In genomic region chr13:51842191-51842590, GRCm38 (mm10) we compare ENCODE assay signal across 10 mouse cellular contexts. TPM values are rescaled to one million over a fixed set of nuclear protein-coding genes. Genes with fewer than 3 reads are reported as not detected.
DNase-seq lines count a peak whose midpoint lies in the region; ATAC-seq lines count a peak whose summit lies in the region.
"Had no signal": no experiment of that assay in that cellular context is flagged by ENCODE, and none has a peak within 500 bp of the region (broad histone marks: within the 10 kb centered on the region; RNA-seq: fewer than 3 reads in every experiment).

No protein-coding gene starts in this region.

- H3K4me3 ChIP-seq in heart, embryonic 11.5 days (ENCODE audit: low read depth, low read length): no peak overlapping the region
- H3K4me3 ChIP-seq in midbrain, embryonic 11.5 days (ENCODE audit: low read depth, low read length): no peak overlapping the region
- H3K4me3 ChIP-seq in midbrain, embryonic 15.5 days: no peak overlapping the region
- H3K4me3 ChIP-seq in limb, embryonic 11.5 days (ENCODE audit: low read depth, low read length): peak overlapping the region; percentile 1; the same call in 1 of the 2 replicates

- no peak for ATAC-seq in heart, embryonic 11.5 days (replicated peaks; ENCODE audit: insufficient number of reproducible peaks, low FRiP score, low TSS enrichment)
- no peak for ATAC-seq in midbrain, embryonic 11.5 days (ENCODE audit: low FRiP score)
- ATAC-seq in midbrain, embryonic 15.5 days (replicated peaks): no peak
- ATAC-seq in limb, embryonic 11.5 days (ENCODE audit: insufficient number of reproducible peaks, low FRiP score, low TSS enrichment, low read depth): no peak
- ATAC-seq: activated CD4-positive, CD25-positive, alpha-beta regulatory T cell, adult 4 months had no signal

- 11% methylated on average over 5 of the region's 5 CpGs for WGBS in heart, embryonic 11.5 days (ENCODE audit: insufficient replicate concordance)
- 2% methylated on average over 5 of the region's 5 CpGs for WGBS in midbrain, embryonic 11.5 days
- 2% methylated on average over 5 of the region's 5 CpGs for WGBS in midbrain, embryonic 15.5 days
- WGBS in limb, embryonic 11.5 days: 3% methylated on average over 5 of the region's 5 CpGs

- peak overlapping the region; percentile 81 for H3K27ac ChIP-seq in heart, embryonic 11.5 days (ENCODE audit: low read depth, low read length)
- peak overlapping the region; percentile 30 for H3K27ac ChIP-seq in midbrain, embryonic 11.5 days (ENCODE audit: low read depth, low read length)
- H3K27ac ChIP-seq in midbrain, embryonic 15.5 days: no peak overlapping the region
- peak overlapping the region; percentile 30; the same call in 1 of the 2 replicates for H3K27ac ChIP-seq in limb, embryonic 11.5 days (replicated peaks; ENCODE audit: low read depth, low read length)

- DNase-seq in heart, adult 9 months (ENCODE audit: low spot score in 2 of 2): no peak
- DNase-seq in midbrain, embryonic 11.5 days (ENCODE audit: low spot score, missing footprints): no peak
- DNase-seq in limb, embryonic 11.5 days (ENCODE audit: low spot score): peak; percentile 66
- DNase-seq in retina, embryonic 14.5 days (ENCODE audit: low spot score): peak; percentile 39
- no peak for DNase-seq in gastrocnemius, postnatal 25 days
- DNase-seq in layer of hippocampus, adult 11-12 months (ENCODE audit: low spot score): no peak
- DNase-seq: kidney, adult 18-20 months had no signal

- peaks cover 32% of the 10 kb centered on the region for H3K4me1 ChIP-seq in heart, embryonic 11.5 days (ENCODE audit: control insufficient read depth, insufficient read depth, low read length)
- peaks cover 26% of the 10 kb centered on the region for H3K4me1 ChIP-seq in midbrain, embryonic 11.5 days (ENCODE audit: control insufficient read depth, insufficient read depth, low read length)
- peaks cover 32% of the 10 kb centered on the region for H3K4me1 ChIP-seq in midbrain, embryonic 15.5 days
- H3K4me1 ChIP-seq in limb, embryonic 11.5 days (ENCODE audit: control insufficient read depth, insufficient read depth, low read length): peaks cover 24% of the 10 kb centered on the region

- no peaks in the 10 kb centered on the region for H3K9me3 ChIP-seq in heart, embryonic 11.5 days (replicated peaks; ENCODE audit: control insufficient read depth, low read length)
- H3K9me3 ChIP-seq in midbrain, embryonic 11.5 days (ENCODE audit: control insufficient read depth, low read length): no peaks in the 10 kb centered on the region
- H3K9me3 ChIP-seq in midbrain, embryonic 15.5 days: no peaks in the 10 kb centered on the region
- H3K9me3 ChIP-seq in limb, embryonic 11.5 days (ENCODE audit: control insufficient read depth, low read length): no peaks in the 10 kb centered on the region

- peak overlapping the region; percentile 63 for H3K9ac ChIP-seq in heart, embryonic 11.5 days (ENCODE audit: low read depth, low read length)
- H3K9ac ChIP-seq in midbrain, embryonic 11.5 days (ENCODE audit: low read length): 0 out of 2 replicates have a peak overlapping the region, but pooled peaks have one; percentile 1
- H3K9ac ChIP-seq in midbrain, embryonic 15.5 days: no peak overlapping the region
- H3K9ac ChIP-seq in limb, embryonic 11.5 days (ENCODE audit: low read length): no peak overlapping the region

- peak overlapping the region; percentile 58 for H3K4me2 ChIP-seq in heart, embryonic 11.5 days
- peak overlapping the region; percentile 33 for H3K4me2 ChIP-seq in midbrain, embryonic 11.5 days
- H3K4me2 ChIP-seq in midbrain, embryonic 15.5 days: no peak overlapping the region
- H3K4me2 ChIP-seq in limb, embryonic 11.5 days (ENCODE audit: low read depth, severe bottlenecking): peak overlapping the region; percentile 31

- H3K36me3 ChIP-seq in heart, embryonic 11.5 days (ENCODE audit: control insufficient read depth, insufficient read depth, low read length): no peaks in the 10 kb centered on the region
- no peaks in the 10 kb centered on the region for H3K36me3 ChIP-seq in midbrain, embryonic 11.5 days (ENCODE audit: control insufficient read depth, insufficient read depth, low read length)
- H3K36me3 ChIP-seq in midbrain, embryonic 15.5 days (replicated peaks): no peaks in the 10 kb centered on the region
- H3K36me3 ChIP-seq in limb, embryonic 11.5 days (ENCODE audit: control insufficient read depth, insufficient read depth, low read length): no peaks in the 10 kb centered on the region

- H3K27me3 ChIP-seq in heart, embryonic 11.5 days (ENCODE audit: control insufficient read depth, insufficient read depth, low read length): peaks cover 7% of the 10 kb centered on the region; the same call in 1 of the 2 replicates
- H3K27me3 ChIP-seq in midbrain, embryonic 11.5 days (ENCODE audit: control insufficient read depth, insufficient read depth, low read length): peaks cover 55% of the 10 kb centered on the region
- H3K27me3 ChIP-seq in midbrain, embryonic 15.5 days (replicated peaks): peaks cover 31% of the 10 kb centered on the region
- H3K27me3 ChIP-seq in limb, embryonic 11.5 days (ENCODE audit: control insufficient read depth, insufficient read depth, low read length): no peaks in the 10 kb centered on the region

RNA-seq across cellular contexts. Expression of gene Gadd45g, which starts 4.3 kb away (rescaled TPM):
- 45.3 and 48.9 TPM in 2 replicates for polyA plus RNA-seq in heart, embryonic 11.5 days (2014; fragmentation: Nextera tagmentation; extraction: Ambion mirVana)
- 252 and 256 TPM in 2 replicates for polyA plus RNA-seq in midbrain, embryonic 11.5 days (2014; fragmentation: Nextera tagmentation; extraction: Ambion mirVana)
- polyA plus RNA-seq in midbrain, embryonic 15.5 days (2015; fragmentation: Nextera tagmentation; extraction: Ambion mirVana): 56.2 and 69.1 TPM in 2 replicates
- 20.5 and 20.7 TPM in 2 replicates for polyA plus RNA-seq in limb, embryonic 11.5 days (2014; fragmentation: Nextera tagmentation; extraction: Ambion mirVana)
- 10 to 100 TPM; 15.3 to 17.4 TPM for total RNA-seq in gastrocnemius, postnatal 25 days (2021)

RNA-seq across cellular contexts. Expression of gene Sema4d, which starts 48.6 kb away (rescaled TPM):
- 11.0 and 13.7 TPM in 2 replicates for polyA plus RNA-seq in heart, embryonic 11.5 days (2014; fragmentation: Nextera tagmentation; extraction: Ambion mirVana)
- polyA plus RNA-seq in midbrain, embryonic 11.5 days (2014; fragmentation: Nextera tagmentation; extraction: Ambion mirVana): 4.9 and 5.0 TPM in 2 replicates
- 13.4 and 15.1 TPM in 2 replicates for polyA plus RNA-seq in midbrain, embryonic 15.5 days (2015; fragmentation: Nextera tagmentation; extraction: Ambion mirVana)
- polyA plus RNA-seq in limb, embryonic 11.5 days (2014; fragmentation: Nextera tagmentation; extraction: Ambion mirVana): 5.1 and 5.3 TPM in 2 replicates
- total RNA-seq in gastrocnemius, postnatal 25 days (2021): 100 to 1,000 TPM; 132 to 144 TPM

Comparison
In these comparisons a context has a peak if more than half of its experiments do, and no peak if none do; other contexts are left out.
1. H3K9ac ChIP-seq: peak in heart, embryonic 11.5 days (single experiment) and midbrain, embryonic 11.5 days (single experiment); none in midbrain, embryonic 15.5 days (single experiment) and limb, embryonic 11.5 days (single experiment).
2. DNase-seq: peak in limb, embryonic 11.5 days (single experiment) and retina, embryonic 14.5 days (single experiment); none in heart, adult 9 months (0 of 2), midbrain, embryonic 11.5 days (single experiment), gastrocnemius, postnatal 25 days (single experiment) and layer of hippocampus, adult 11-12 months (single experiment).